Mouse (Mus musculus) embryonic facial prominence, embryonic 12.5 days (tissue): ENCODE results near the gene Ppm1d. TPM values are rescaled to one million over a fixed set of nuclear protein-coding genes. Genes with fewer than 3 reads are reported as not detected.
A peak's percentile ranks its signal among the peaks of the same experiment; 100 is the strongest.

Experiments
- ATAC-seq: fragments of 200-750 bp; cut with Nextera tagmentation; 2 replicates; pipeline ENCODE4 v1.8.0; 2017; ENCODE audit not compliant: insufficient number of reproducible peaks, insufficient read depth, low FRiP score, low TSS enrichment
- H3K27ac ChIP-seq: fragments of 300-500 bp; sonication (generic); 2 replicates; pipeline ENCODE4 v1.5.1; 2016; ENCODE audit warnings: mild to moderate bottlenecking
- H3K27me3 ChIP-seq: fragments of 300-500 bp; sonication (generic); 2 replicates; pipeline ENCODE4 v1.6.1; 2016; ENCODE audit warnings: mild to moderate bottlenecking, moderate library complexity
- H3K36me3 ChIP-seq: fragments of 300-500 bp; sonication (generic); 2 replicates; pipeline ENCODE4 v1.6.1; 2016; ENCODE audit warnings: mild to moderate bottlenecking
- H3K4me1 ChIP-seq: fragments of 300-500 bp; sonication (generic); 2 replicates; pipeline ENCODE4 v1.6.1; 2016
- H3K4me2 ChIP-seq: fragments of 300-500 bp; sonication (generic); replicated peaks from 2 replicates; pipeline ENCODE4 v1.6.1; 2016; ENCODE audit warnings: mild to moderate bottlenecking, moderate library complexity
- H3K4me3 ChIP-seq: fragments of 300-500 bp; sonication (generic); 2 replicates; pipeline ENCODE4 v1.5.1; 2016; ENCODE audit warnings: mild to moderate bottlenecking
- H3K9ac ChIP-seq: fragments of 300-500 bp; sonication (generic); 2 replicates; pipeline ENCODE4 v1.6.1; 2016; ENCODE audit warnings: mild to moderate bottlenecking, moderate library complexity
- H3K9me3 ChIP-seq: fragments of 300-500 bp; sonication (generic); 2 replicates; pipeline ENCODE4 v1.6.1; 2016; ENCODE audit warnings: mild to moderate bottlenecking, moderate library complexity
- WGBS: fragments of 180-500 bp; shearing (Covaris S2); methylation state at CpG from one replicate; pipeline ENCODE4 v1.1.7; 2016; 5-methylcytosine and 5-hydroxymethylcytosine counted together
- polyA plus RNA-seq: library from polyadenylated mRNA; unstranded; fragments of >200 nt; fragmentation: Nextera tagmentation; extraction: Ambion mirVana; gene quantifications from 2 replicates; pipeline ENCODE4 v1.2.1, GENCODE M21; 2016

The Ppm1d gene
- polyA plus RNA-seq, 1 experiment from 2014 or later = 26.6 TPM

- Histone ChIP-seq H3K4me2 (no peak overlapping the region), H3K9me3 (no peaks in the 10 kb centered on the region), H3K27ac (no peak overlapping the region), H3K4me1 (no peaks in the 10 kb centered on the region), H3K36me3 (peaks cover 49% of the 10 kb centered on the region), H3K4me3 (no peak overlapping the region), H3K27me3 (no peaks in the 10 kb centered on the region), H3K9ac (no peak overlapping the region)
- WGBS = 98% methylated on average over 6 of the region's 6 CpGs
- ATAC-seq = no peak
These were observed 28.3 kb downstream of the Ppm1d start for GRCm38 (mm10) chr11:85339173-85339831.

GRCm38 (mm10) chr11:85340070-85340616 is 29.1 kb downstream of the Ppm1d start:
- Histone ChIP-seq H3K4me1 (no peaks in the 10 kb centered on the region), H3K9me3 (no peaks in the 10 kb centered on the region), H3K36me3 (peaks cover 41% of the 10 kb centered on the region), H3K27ac (no peak overlapping the region), H3K9ac (no peak overlapping the region), H3K27me3 (no peaks in the 10 kb centered on the region), H3K4me3 (no peak overlapping the region), H3K4me2 (no peak overlapping the region)
- 83% methylated on average over 7 of the region's 7 CpGs for WGBS
- ATAC-seq = no peak

GRCm38 (mm10) chr11:85352539-85353380 is 41.7 kb downstream of the Ppm1d start, which contains the start of gene Bcas3:
Gene Bcas3, plus strand, starts transcription at chr11:85353167.
- Histone ChIP-seq H3K4me1 (peaks cover 8% of the 10 kb centered on the region; the same call in 1 of the 2 replicates), H3K27ac (no peak within 1 kb of the TSS), H3K27me3 (no peaks in the 10 kb centered on the region), H3K36me3 (no peaks in the 10 kb centered on the region), H3K4me3 (peak within 1 kb of the TSS; percentile 82), H3K9ac (peak within 1 kb of the TSS; percentile 76), H3K4me2 (peak within 1 kb of the TSS; percentile 81), H3K9me3 (no peaks in the 10 kb centered on the region)
- peak; percentile 96 for ATAC-seq
- under 1% methylated on average over 47 of the region's 47 CpGs for WGBS

- 0 out of 2 replicates have a peak, but pooled peaks cover 1% of the 10 kb centered on the region for H3K36me3 ChIP-seq
- peaks cover 8% of the 10 kb centered on the region; the same call in 1 of the 2 replicates for H3K4me1 ChIP-seq
- H3K27me3 ChIP-seq = no peaks in the 10 kb centered on the region
- peak overlapping the region; percentile 76 for H3K9ac ChIP-seq
- no peak overlapping the region for H3K27ac ChIP-seq
- H3K4me2 ChIP-seq = peak overlapping the region; percentile 81
- H3K4me3 ChIP-seq = peak overlapping the region; percentile 82
- no peak for ATAC-seq
- H3K9me3 ChIP-seq = no peaks in the 10 kb centered on the region
- 67% methylated on average over 4 of the region's 4 CpGs for WGBS
These were observed 42.8 kb downstream of the Ppm1d start for GRCm38 (mm10) chr11:85353819-85354218.

GRCm38 (mm10) chr11:85359641-85360040 is 48.6 kb downstream of the Ppm1d start:
- WGBS = 93% methylated on average over 6 of the region's 6 CpGs

GRCm38 (mm10) chr11:85361621-85362020 is 50.6 kb downstream of the Ppm1d start:
- H3K9ac ChIP-seq = no peak overlapping the region
- H3K4me2 ChIP-seq = no peak overlapping the region
- peaks cover 32% of the 10 kb centered on the region; the same call in 1 of the 2 replicates for H3K36me3 ChIP-seq
- no peak for ATAC-seq
- H3K4me3 ChIP-seq = no peak overlapping the region
- H3K4me1 ChIP-seq = no peaks in the 10 kb centered on the region
- H3K27me3 ChIP-seq = no peaks in the 10 kb centered on the region
- WGBS = 74% methylated on average over 8 of the region's 8 CpGs
- H3K27ac ChIP-seq = no peak overlapping the region
- H3K9me3 ChIP-seq = no peaks in the 10 kb centered on the region

More at GRCm38 (mm10) chr11:85359641-85360040, 48.6 kb downstream of the Ppm1d start:
- no peak overlapping the region for H3K27ac ChIP-seq
- no peaks in the 10 kb centered on the region for H3K27me3 ChIP-seq
- H3K4me1 ChIP-seq = no peaks in the 10 kb centered on the region
- H3K36me3 ChIP-seq = peaks cover 32% of the 10 kb centered on the region; the same call in 1 of the 2 replicates
- no peak overlapping the region for H3K9ac ChIP-seq
- H3K4me2 ChIP-seq = no peak overlapping the region
- no peak for ATAC-seq
- H3K9me3 ChIP-seq = no peaks in the 10 kb centered on the region
- H3K4me3 ChIP-seq = no peak overlapping the region

GRCm38 (mm10) chr11:85366168-85366567 is 55.1 kb downstream of the Ppm1d start:
- no peak for ATAC-seq
- Histone ChIP-seq H3K4me3 (no peak overlapping the region), H3K27ac (no peak overlapping the region), H3K9ac (no peak overlapping the region), H3K4me2 (no peak overlapping the region), H3K4me1 (no peaks in the 10 kb centered on the region), H3K36me3 (peaks cover 26% of the 10 kb centered on the region; the same call in 1 of the 2 replicates), H3K9me3 (no peaks in the 10 kb centered on the region), H3K27me3 (no peaks in the 10 kb centered on the region)
- WGBS = 94% methylated on average over 3 of the region's 3 CpGs

- Histone ChIP-seq H3K36me3 (peaks cover 22% of the 10 kb centered on the region; the same call in 1 of the 2 replicates), H3K9ac (no peak overlapping the region), H3K4me2 (no peak overlapping the region), H3K9me3 (no peaks in the 10 kb centered on the region), H3K4me3 (no peak overlapping the region), H3K4me1 (no peaks in the 10 kb centered on the region), H3K27me3 (no peaks in the 10 kb centered on the region), H3K27ac (no peak overlapping the region)
- 74% methylated on average over 3 of the region's 3 CpGs for WGBS
- no peak for ATAC-seq
These were observed 56.8 kb downstream of the Ppm1d start for GRCm38 (mm10) chr11:85367823-85368222.

GRCm38 (mm10) chr11:85379091-85379490 is 68.0 kb downstream of the Ppm1d start:
- Histone ChIP-seq H3K36me3 (no peaks in the 10 kb centered on the region), H3K4me1 (no peaks in the 10 kb centered on the region), H3K4me3 (no peak overlapping the region), H3K27ac (no peak overlapping the region), H3K9ac (no peak overlapping the region), H3K27me3 (no peaks in the 10 kb centered on the region), H3K9me3 (no peaks in the 10 kb centered on the region), H3K4me2 (no peak overlapping the region)
- WGBS = 90% methylated on average over 3 of the region's 3 CpGs
- ATAC-seq = no peak

GRCm38 (mm10) chr11:85380046-85380445 is 69.0 kb downstream of the Ppm1d start:
- H3K9me3 ChIP-seq = no peaks in the 10 kb centered on the region
- H3K36me3 ChIP-seq = no peaks in the 10 kb centered on the region
- H3K9ac ChIP-seq = no peak overlapping the region
- WGBS = 15% methylated on average over 1 of the region's 1 CpGs
- no peak overlapping the region for H3K4me2 ChIP-seq
- no peaks in the 10 kb centered on the region for H3K4me1 ChIP-seq
- H3K27ac ChIP-seq = no peak overlapping the region
- no peak for ATAC-seq
- H3K27me3 ChIP-seq = no peaks in the 10 kb centered on the region
- H3K4me3 ChIP-seq = no peak overlapping the region

GRCm38 (mm10) chr11:85382055-85382454 is 71.0 kb downstream of the Ppm1d start:
- Histone ChIP-seq H3K4me3 (no peak overlapping the region), H3K27me3 (no peaks in the 10 kb centered on the region), H3K4me2 (no peak overlapping the region), H3K36me3 (no peaks in the 10 kb centered on the region), H3K4me1 (no peaks in the 10 kb centered on the region), H3K27ac (no peak overlapping the region), H3K9me3 (no peaks in the 10 kb centered on the region), H3K9ac (no peak overlapping the region)
- ATAC-seq = no peak
- 15% methylated on average over 4 of the region's 4 CpGs for WGBS
